Mouse (Mus musculus) embryonic stem cell, embryonic (primary cell): Measurements from ENCODE around the gene Slc6a17.

Experiments used
- CTCF ChIA-PET, 4 experiments: fragments of 300-600 bp in 2 of 4; fragments of 350-600 bp in 2 of 4; sonication (Branson Sonifier 250); formaldehyde crosslinking; loops; one replicate each; lab custom pipeline; 2022; ENCODE audit warnings: inconsistent platforms in 2 of 4; lab: Charles Lee
- POLR2A ChIA-PET, 4 experiments: fragments of 300-600 bp in 2 of 4; fragments of 350-600 bp in 2 of 4; sonication (Branson Sonifier 250); formaldehyde crosslinking; loops; one replicate each; lab custom pipeline; 2022; ENCODE audit warnings: antibody characterized with exemption in 4 of 4, inconsistent platforms in 1 of 4; lab: Charles Lee

Gene Slc6a17

DNA sequence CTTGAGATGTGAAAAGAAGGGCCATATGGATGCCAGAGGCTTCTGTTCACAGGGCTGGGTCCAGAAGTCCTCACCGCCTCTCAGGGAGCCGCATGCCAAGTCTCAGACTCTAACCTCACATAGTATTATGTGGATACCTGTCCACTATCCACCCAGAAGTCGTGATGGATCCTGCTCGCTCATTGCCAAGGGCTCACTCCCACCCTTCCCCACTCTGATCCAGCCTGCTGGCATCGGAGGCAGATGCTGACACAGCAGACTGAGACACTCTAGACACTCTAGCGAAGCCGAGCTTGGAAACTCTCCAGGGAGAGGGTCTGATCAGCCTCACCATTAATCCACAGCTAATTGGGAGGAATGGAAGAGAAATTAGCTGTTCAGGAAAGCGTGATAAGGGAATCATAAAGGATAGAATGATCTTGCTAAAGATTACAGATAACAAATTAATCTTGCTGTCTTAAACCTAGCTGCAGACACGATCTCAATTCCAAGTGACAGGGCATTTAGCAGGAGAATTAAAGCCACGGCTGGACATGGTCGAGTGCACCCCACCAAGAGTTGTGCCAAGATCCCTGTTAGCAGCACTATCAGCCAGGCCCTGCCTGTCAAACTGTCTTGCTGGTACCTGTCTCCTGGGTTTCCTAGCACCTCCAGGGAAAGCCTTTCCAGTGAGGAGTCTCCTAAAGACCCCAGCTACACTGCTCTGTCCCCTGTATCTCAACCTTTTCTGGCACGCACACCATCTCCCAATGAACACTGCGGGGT is 21.6 kb downstream of the Slc6a17 start:
- CTCF ChIA-PET: no interaction called here
- POLR2A ChIA-PET: no interaction called here

- ChIA-PET POLR2A (no interaction called here), CTCF (no interaction called here)
These were observed 22.3 kb downstream of the Slc6a17 start for GRCm38 (mm10) chr3:107495524-107495923.

DNA sequence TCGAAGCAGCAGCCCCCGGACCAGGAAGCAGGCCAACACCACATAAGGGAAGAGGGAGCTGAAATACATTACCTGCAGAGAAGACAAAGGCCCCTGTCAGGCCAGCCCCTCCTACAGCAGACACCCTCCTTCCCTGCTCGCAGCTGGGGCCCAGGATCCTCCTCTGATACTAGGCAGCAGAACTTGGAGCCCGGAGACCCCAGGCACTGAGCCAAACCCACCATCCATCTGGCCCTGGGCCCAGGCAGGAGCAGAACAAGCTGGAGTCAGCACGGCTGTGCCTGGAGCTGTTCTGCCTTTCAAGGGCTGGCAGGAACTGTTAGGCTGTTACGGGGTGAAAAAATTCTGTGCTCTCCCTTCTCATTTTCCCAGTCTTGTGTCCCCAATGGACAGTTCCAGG is 26.4 kb downstream of the Slc6a17 start:
- CTCF ChIA-PET: interaction anchor here in 1 of 4 experiments (1.1 to 1.4 kb wide), 2 partner anchors 20 to 29 kb away, joined by 3 to 5 read pairs; no protein-coding TSS in a partner anchor

GRCm38 (mm10) chr3:107488637-107489036 is 29.2 kb downstream of the Slc6a17 start:
- ChIA-PET POLR2A (no interaction called here), CTCF (interaction anchor here in 3 of 4 experiments (0.6 to 1.6 kb wide), 5 partner anchors 16 to 113 kb away, joined by 3 to 8 read pairs (median 3); no protein-coding TSS in a partner anchor)

More for the DNA sequence above, 26.4 kb downstream of the Slc6a17 start:
- POLR2A ChIA-PET: no interaction called here

DNA sequence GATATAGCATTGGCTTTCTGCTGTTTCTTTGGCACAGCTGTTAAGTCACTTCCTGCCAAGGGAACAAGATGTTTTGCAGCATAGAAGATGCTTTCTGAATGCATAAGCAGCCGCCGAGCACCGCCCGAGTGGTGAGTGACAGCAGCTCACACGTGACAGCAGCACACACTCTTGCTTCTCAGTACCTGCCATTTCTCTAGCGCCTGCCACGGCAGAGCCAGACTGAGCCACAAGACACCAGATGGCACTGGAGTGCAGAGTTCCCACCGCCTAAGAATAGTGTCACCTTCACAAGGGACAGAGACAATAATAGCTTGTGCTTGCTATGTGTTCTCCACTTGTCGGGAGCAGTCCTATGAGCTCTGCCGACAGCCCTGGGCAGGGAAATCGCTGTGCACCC is 34.5 kb downstream of the Slc6a17 start:
- ChIA-PET CTCF (interaction anchor here in 3 of 4 experiments (0.6 to 2.1 kb wide), 6 partner anchors 11 to 122 kb away, joined by 3 to 10 read pairs (median 4); no protein-coding TSS in a partner anchor), POLR2A (interaction anchor here in 1 of 4 experiments (1.2 kb wide), 1 partner anchor 126 kb away, joined by 3 read pairs; no protein-coding TSS in a partner anchor)

- POLR2A ChIA-PET: no interaction called here
- CTCF ChIA-PET: interaction anchor here in 1 of 4 experiments (1.2 kb wide), 1 partner anchor 9 kb away, joined by 5 read pairs; no protein-coding TSS in a partner anchor
These were observed 37.2 kb downstream of the Slc6a17 start for GRCm38 (mm10) chr3:107480660-107481059.

DNA sequence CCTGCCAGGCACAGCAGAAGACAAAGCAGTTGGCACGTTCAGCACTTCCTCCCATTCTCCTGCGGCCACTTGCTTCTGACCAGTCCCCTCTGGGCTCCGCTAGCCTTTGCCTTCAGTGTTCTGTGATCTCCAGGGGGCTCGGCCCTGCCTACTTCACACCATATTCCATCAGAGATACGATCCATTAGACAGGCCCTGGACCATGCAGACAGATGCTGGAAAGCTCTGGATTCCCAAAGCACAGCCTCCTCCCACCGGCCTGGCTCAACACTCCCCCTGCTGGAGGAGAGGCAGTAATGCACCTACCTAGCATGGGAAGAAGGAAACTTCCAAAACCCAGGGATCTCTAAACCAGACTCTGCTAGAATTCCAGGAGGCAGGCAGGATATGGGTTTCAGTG is 45.6 kb downstream of the Slc6a17 start:
- CTCF ChIA-PET: interaction anchor here (0.6 to 2.6 kb wide), 47 partner anchors 8 to 392 kb away, joined by 3 to 18 read pairs (median 4); no protein-coding TSS in a partner anchor
- POLR2A ChIA-PET: interaction anchor here in 3 of 4 experiments (0.6 to 1.4 kb wide), 4 partner anchors 12 to 193 kb away, joined by 3 read pairs; partner anchors contain the start of genes Kcnc4 (in 1 of the 3), Lamtor5 (in 1 of the 3) and Rbm15 (in 1 of the 3)

- CTCF ChIA-PET: interaction anchor here in 1 of 4 experiments (1.1 kb wide), 1 partner anchor 375 kb away, joined by 3 read pairs; no protein-coding TSS in a partner anchor
- POLR2A ChIA-PET: interaction anchor here in 2 of 4 experiments (0.8 to 1.2 kb wide), 2 partner anchors 112 to 136 kb away, joined by 3 read pairs; partner anchors contain the start of gene Rbm15 (in 1 of the 2)
These were observed 48.8 kb downstream of the Slc6a17 start for GRCm38 (mm10) chr3:107469059-107469458.

GRCm38 (mm10) chr3:107468106-107468505 is 49.7 kb downstream of the Slc6a17 start:
- POLR2A ChIA-PET: interaction anchor here in 2 of 4 experiments (0.8 to 1.2 kb wide), 2 partner anchors 111 to 135 kb away, joined by 3 read pairs; partner anchors contain the start of gene Rbm15 (in 1 of the 2)
- CTCF ChIA-PET: interaction anchor here in 2 of 4 experiments (0.6 to 1.3 kb wide), 2 partner anchors 82 to 303 kb away, joined by 3 to 4 read pairs; no protein-coding TSS in a partner anchor

GRCm38 (mm10) chr3:107466577-107466976 is 51.2 kb downstream of the Slc6a17 start:
- CTCF ChIA-PET: interaction anchor here in 2 of 4 experiments (1.0 to 1.7 kb wide), 3 partner anchors 8 to 233 kb away, joined by 3 to 4 read pairs (median 3); no protein-coding TSS in a partner anchor

DNA sequence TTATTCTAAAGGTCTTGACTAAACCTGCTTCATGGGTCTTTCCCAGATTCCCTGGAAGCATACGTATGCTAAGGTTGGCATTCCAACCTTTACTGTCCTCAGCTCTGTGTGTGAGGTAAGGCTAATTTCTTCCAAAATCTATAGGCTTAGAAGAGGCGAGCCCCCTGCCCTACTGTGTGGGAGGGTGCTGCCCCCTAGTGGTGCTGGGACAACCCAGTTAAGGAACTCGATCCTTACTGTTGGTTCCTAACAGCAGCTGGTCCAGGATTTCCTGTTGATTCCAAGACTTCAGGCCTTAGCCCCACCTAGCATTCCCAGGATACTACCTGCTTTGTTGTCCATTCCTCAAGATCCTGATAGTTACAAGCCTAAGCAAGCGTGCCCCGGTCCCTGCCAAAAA is 55.7 kb downstream of the Slc6a17 start:
- ChIA-PET CTCF (interaction anchor here (0.6 to 2.7 kb wide), 76 partner anchors 8 to 494 kb away, joined by 3 to 35 read pairs (median 4); partner anchors contain the start of genes Lamtor5 (in 3 of the 4), A630076J17Rik (in 1 of the 4) and Slc16a4 (in 1 of the 4)), POLR2A (interaction anchor here in 3 of 4 experiments (0.9 to 1.9 kb wide), 8 partner anchors 19 to 257 kb away, joined by 3 to 11 read pairs (median 4); partner anchors contain the start of genes Rbm15 (in 2 of the 3) and Lamtor5 (in 1 of the 3))

More at GRCm38 (mm10) chr3:107466577-107466976, 51.2 kb downstream of the Slc6a17 start:
- POLR2A ChIA-PET: no interaction called here

DNA sequence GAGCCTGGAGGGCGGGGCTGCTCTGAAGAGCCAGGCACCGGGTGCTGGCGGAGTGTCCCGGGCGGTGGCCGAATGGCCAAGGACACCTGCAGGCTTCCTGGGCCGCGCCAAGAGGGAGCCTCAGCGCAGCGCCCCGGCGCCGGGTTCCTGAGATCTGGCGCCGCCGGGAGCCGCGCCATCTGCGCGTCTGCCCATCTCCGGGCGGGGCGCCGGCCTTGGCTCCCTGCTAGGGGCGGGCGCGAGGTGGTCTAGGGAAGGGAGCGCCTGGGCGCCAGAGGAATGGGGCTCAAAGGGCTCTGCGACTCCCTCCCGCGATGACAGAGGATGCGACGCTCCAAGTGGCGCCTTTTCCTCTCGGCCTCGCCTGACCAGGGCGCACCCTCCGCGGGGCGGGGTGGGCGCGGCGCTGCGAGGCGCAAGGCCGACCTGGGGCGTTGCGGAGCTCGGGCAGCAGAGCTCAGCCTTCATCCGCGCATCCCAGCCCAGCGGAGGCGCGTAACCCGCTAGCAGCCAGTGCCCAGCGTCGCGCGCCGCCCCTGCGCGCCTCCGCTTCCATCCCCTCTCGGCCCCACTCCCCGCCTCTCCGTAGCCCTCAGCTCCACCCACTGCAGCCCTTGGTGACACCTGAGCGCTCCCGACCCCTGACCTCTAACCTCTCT is 57.9 kb downstream of the Slc6a17 start:
- CTCF ChIA-PET: interaction anchor here (0.6 to 1.5 kb wide), 10 partner anchors 12 to 633 kb away, joined by 3 to 6 read pairs (median 4); no protein-coding TSS in a partner anchor
- POLR2A ChIA-PET: interaction anchor here in 3 of 4 experiments (0.6 to 1.8 kb wide), 9 partner anchors 12 to 181 kb away, joined by 3 to 6 read pairs (median 4); partner anchors contain the start of genes Rbm15 (in 3 of the 3) and Lamtor5 (in 2 of the 3)

- POLR2A ChIA-PET: interaction anchor here in 2 of 4 experiments (1.1 to 1.8 kb wide), 7 partner anchors 12 to 181 kb away, joined by 3 to 6 read pairs (median 4); partner anchors contain the start of genes Lamtor5 (in 2 of the 2) and Rbm15 (in 2 of the 2)
- CTCF ChIA-PET: interaction anchor here in 3 of 4 experiments (0.5 to 1.5 kb wide), 8 partner anchors 13 to 162 kb away, joined by 3 to 6 read pairs (median 4); no protein-coding TSS in a partner anchor
These were observed 58.5 kb downstream of the Slc6a17 start, which contains the start of gene Kcnc4 for GRCm38 (mm10) chr3:107459196-107459772. Gene Kcnc4, minus strand, starts transcription at chr3:107459552.

- CTCF ChIA-PET: interaction anchor here in 2 of 4 experiments (0.5 to 1.1 kb wide), 3 partner anchors 9 to 101 kb away, joined by 3 to 4 read pairs (median 4); no protein-coding TSS in a partner anchor
- POLR2A ChIA-PET: interaction anchor here in 2 of 4 experiments (0.8 to 1.8 kb wide), 4 partner anchors 11 to 180 kb away, joined by 3 to 5 read pairs (median 4); partner anchors contain the start of gene Lamtor5 (in 1 of the 2)
These were observed 59.2 kb downstream of the Slc6a17 start for GRCm38 (mm10) chr3:107458528-107459195.

DNA sequence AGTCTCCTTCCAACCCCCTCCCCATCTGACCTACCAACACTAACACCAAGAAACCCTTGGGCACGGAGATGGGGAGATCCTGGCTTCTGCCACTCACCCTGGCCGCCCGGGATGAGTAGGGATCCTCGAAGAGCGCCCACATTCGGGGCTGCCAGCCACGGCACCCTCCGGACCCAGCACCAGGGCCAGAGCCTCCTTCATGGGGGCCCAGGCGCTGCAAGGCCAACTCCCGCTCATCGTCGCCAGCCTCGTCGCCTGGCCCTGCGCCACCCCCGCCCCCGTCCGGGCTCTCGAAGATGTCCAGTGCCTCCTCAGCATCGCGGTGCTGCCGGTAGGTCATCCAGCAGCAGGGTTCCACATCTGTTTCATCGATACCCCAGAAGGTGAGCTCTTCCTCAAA is 59.7 kb downstream of the Slc6a17 start:
- CTCF ChIA-PET: interaction anchor here in 1 of 4 experiments (1.1 kb wide), 1 partner anchor 9 kb away, joined by 3 read pairs; no protein-coding TSS in a partner anchor
- POLR2A ChIA-PET: interaction anchor here in 1 of 4 experiments (0.6 to 0.8 kb wide), 2 partner anchors 10 to 213 kb away, joined by 3 to 4 read pairs; no protein-coding TSS in a partner anchor

DNA sequence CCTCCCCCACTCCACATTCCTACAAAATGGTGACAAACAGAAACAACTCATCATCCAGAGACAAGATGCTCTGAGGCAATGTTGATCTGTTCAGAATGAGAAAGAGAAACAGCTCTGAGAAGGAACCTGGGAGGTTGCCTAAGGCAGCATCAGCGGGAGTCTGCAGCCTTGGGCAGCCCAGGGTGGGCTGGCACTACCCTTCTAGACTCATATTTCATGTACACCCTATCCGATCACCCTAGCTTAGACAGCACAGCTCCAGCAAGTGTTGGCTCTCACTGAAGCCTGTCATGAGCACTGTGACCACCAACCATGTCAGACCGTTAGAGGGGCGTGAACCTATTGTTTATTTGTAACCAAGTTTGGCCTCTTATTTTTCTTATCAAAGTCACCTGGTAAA is 63.5 kb downstream of the Slc6a17 start:
- CTCF ChIA-PET: interaction anchor here in 1 of 4 experiments (1.5 kb wide), 1 partner anchor 8 kb away, joined by 7 read pairs; no protein-coding TSS in a partner anchor
- POLR2A ChIA-PET: interaction anchor here in 1 of 4 experiments (0.7 kb wide), 1 partner anchor 335 kb away, joined by 4 read pairs; no protein-coding TSS in a partner anchor
